Mouse (Mus musculus) macrophage (primary cell): ENCODE measurements around the gene Pnrc1. TPM values are rescaled to one million over a fixed set of nuclear protein-coding genes. Genes with fewer than 3 reads are reported as not detected.

Experiments
- H3K27ac ChIP-seq: fragments of 350-480 bp; formaldehyde crosslinking; 2 replicates; pipeline ENCODE4 v1.9.0; 2021
- H3K36me3 ChIP-seq: fragments of 350-480 bp; formaldehyde crosslinking; 2 replicates; pipeline ENCODE4 v1.9.0; 2021; ENCODE audit errors: inconsistent target
- H3K4me3 ChIP-seq: fragments of 350-480 bp; formaldehyde crosslinking; 2 replicates; pipeline ENCODE4 v1.9.0; 2021; ENCODE audit errors: inconsistent target
- H3K79me2 ChIP-seq: fragments of 350-480 bp; formaldehyde crosslinking; 2 replicates; pipeline ENCODE4 v1.9.0; 2021; ENCODE audit errors: inconsistent target
- WGBS: methylation state at CpG from one replicate; pipeline ENCODE4 v1.1.7; 2026; ENCODE audit warnings: inconsistent platforms; ENCODE audit not compliant: missing documents; 5-methylcytosine and 5-hydroxymethylcytosine counted together
- polyA plus RNA-seq: library from polyadenylated mRNA; stranded (reverse); fragments of 250-400 nt; gene quantifications from 3 replicates; pipeline ENCODE4 v1.2.4, GENCODE M21; 2018; ENCODE audit warnings: inconsistent platforms

Gene Pnrc1
- polyA plus RNA-seq, 1 experiment from 2014 or later: 182 TPM

DNA sequence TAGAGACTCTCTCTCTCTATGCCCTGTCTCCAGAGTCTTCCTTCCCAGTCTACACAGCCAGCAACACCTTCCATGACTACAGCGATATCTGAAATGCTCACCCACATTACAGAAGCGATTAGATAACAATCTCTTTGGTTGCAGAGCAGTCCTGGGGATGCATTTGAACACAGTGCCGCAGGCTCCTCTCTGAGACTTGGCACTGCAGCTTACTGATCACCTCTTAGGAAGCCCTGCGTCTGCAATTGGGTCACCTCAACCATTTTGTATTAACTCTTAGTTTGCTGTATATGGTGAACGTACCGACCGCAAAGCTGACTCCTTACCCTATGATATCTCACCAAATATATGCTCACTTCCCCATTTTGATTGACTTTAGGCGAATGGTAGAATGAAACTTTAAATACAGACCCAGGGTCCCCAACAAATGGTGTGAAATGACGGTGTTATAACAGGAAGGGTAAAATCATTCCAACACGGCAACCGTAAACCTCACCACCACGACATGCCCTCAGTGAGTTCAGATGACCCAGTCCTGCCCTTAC, 785 bp downstream of the Pnrc1 start:
- WGBS: 24% methylated on average over 12 of the region's 12 CpGs
- Histone ChIP-seq H3K36me3 (no peaks in the 10 kb centered on the region), H3K4me3 (peak overlapping the region; percentile 31), H3K79me2 (no peaks in the 10 kb centered on the region), H3K27ac (peak overlapping the region; percentile 4)

DNA sequence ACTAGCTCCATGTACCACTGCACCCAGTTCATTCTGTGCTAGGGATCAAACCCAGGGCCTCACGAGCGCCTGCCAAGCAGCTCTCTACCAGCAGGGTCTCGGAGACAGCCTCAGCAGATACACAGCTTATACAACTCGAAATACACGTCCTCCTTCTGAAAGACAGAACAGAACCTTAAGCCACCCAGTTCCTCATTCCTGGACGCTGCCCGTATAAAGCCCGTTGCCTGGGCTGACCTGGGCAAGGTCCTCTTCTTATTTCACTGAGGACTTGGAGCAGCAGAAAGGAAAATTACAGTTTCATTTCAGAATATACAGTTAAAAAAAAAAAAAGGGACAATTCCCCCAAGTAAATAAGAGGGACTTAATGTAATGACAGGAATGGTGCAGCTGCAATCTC, 4.5 kb downstream of the Pnrc1 start:
- no peak overlapping the region for H3K27ac ChIP-seq
- no peak overlapping the region for H3K4me3 ChIP-seq
- no peaks in the 10 kb centered on the region for H3K36me3 ChIP-seq
- H3K79me2 ChIP-seq: no peaks in the 10 kb centered on the region
- 28% methylated on average over 8 of the region's 8 CpGs for WGBS

DNA sequence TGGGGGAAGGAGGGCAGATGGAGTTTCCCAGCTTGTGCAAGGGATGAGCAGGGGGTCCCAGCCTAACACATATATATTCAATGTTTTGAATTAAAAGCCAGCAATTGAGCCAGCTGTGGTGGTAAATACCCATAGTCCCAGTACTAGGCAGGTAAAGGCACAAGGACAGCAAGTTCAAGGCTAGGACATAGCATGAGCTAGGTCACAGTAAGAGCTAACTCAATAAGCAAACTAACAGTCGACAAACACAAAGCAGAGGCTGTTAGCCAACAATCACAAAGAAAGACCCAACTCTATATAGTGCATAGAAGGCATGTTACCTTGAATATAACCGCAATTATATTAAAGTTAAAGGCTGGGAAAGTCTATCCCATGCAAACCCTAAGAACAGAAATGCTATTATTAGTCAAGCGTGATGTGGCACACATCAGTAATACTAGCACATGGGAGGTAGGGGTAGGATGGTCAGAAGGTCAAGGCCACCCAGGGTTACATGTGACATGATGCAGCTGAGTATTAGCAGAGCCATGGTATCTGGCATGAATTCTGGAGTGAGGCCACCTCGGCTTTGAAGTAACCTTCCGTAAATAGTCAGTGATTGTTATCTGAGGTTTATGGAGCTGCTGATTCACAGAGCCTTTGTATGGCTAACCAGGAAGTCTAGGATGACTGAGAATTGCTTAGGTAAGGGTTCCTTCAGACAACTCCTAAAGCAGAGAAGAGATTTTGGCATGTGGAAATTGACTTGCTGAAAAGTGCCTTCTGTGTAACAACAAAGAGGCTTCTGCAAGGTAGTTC, 5.7 kb downstream of the Pnrc1 start:
- Histone ChIP-seq H3K4me3 (no peak overlapping the region), H3K79me2 (no peaks in the 10 kb centered on the region), H3K27ac (no peak overlapping the region), H3K36me3 (no peaks in the 10 kb centered on the region)
- WGBS: 76% methylated on average over 5 of the region's 5 CpGs

DNA sequence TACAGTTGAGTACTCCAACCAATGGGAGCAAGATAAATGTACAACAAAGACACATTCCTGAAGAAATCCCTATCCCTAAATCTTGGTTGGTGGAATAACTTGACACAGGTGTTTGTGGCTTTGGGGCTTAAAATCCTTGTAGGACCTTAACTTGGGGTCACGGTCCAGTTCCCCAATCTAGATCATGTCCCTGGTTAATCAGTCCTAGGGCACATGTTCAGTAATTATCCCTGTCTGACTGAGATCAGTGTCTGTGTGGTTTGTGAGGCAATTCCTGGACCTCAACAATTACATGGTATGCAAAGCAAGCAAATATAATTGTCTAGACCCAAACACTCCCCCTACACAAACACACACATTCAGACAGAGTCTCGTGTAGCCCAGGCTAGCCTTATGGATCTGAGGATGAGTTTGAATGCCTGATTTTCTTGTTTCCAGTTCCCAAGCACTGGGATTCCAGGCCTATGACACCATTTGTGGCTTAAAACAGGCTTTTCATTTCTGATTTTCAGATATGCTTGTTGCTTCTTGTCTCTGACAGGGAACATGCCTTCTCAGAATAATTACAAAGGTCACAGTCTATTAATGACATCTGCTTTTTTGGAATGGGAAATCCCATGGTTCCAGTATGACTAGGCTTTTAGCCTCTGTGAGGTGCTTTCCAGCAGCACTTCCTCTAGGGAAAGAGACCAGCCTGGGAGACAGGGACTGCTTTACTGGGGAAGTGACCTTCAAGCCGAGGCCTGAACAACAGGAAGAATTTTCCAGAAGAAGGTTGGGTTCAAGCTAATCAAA, 7.9 kb downstream of the Pnrc1 start:
- Histone ChIP-seq H3K36me3 (no peaks in the 10 kb centered on the region), H3K27ac (no peak overlapping the region), H3K79me2 (no peaks in the 10 kb centered on the region), H3K4me3 (no peak overlapping the region)
- 87% methylated on average over 3 of the region's 3 CpGs for WGBS

DNA sequence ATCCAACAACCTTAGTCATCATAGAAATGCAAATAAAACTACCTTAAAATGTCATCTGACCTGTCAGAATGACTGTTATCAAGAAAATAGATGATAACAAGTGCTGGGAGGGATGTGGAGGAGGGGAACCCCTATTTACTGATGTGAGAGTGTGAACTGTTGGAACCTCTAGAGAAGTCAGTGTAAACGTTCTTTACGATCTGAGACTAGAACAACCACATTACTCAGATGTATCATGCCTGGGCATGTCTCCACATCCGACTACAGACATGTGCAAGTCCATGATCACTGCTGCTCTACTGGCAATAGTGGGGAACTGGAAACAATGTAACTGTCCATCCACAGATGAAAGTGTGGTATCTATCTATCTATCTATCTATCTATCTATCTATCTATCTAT, 16.5 kb downstream of the Pnrc1 start:
- 82% methylated on average over 3 of the region's 3 CpGs for WGBS
- no peaks in the 10 kb centered on the region for H3K79me2 ChIP-seq
- no peak overlapping the region for H3K27ac ChIP-seq
- no peaks in the 10 kb centered on the region for H3K36me3 ChIP-seq
- no peak overlapping the region for H3K4me3 ChIP-seq

DNA sequence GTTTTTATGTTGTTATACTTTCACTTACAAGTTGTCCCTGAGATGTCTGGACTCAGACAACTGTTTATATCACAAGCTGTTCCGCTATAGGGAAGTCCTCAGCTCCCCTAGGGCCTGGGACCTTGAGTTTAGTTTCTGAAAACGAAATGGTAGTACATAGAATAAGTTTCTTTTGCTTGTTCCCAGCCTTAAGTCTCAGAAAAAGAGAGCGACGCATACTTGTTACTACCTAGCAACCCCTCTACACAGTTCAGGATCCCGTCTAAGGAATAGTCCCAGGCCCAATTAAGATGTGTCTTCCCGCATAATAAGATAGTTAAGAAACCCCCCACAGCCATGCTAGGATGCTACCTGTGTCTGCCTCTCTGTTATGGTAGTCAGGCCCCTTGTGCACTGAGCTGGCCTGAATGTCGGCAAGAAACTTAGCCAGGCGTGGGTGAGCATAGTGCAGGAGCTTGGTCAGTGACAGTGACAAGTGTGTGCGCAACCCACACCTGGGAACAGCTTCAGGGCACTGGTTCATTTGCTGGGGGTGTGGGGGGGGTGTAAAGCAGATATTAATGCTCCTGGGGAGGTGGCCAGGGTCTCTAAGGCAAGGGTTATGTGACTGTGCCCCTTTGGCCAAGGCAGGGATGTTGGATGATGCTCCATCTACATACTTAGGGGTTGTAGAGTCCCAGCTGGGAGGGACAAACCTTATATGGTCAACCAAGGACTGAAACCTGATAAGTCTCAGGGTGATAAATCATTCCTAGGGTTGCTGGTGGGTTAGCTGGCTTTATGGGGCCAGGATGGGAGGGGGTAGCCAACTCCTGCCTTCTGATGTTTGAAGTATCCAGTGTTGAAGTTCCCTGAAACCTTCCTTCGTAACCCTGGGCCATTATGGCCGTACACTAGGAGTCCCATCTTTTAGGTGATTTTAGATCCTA, 19.3 kb downstream of the Pnrc1 start:
- Histone ChIP-seq H3K27ac (no peak overlapping the region), H3K79me2 (no peaks in the 10 kb centered on the region), H3K4me3 (no peak overlapping the region), H3K36me3 (no peaks in the 10 kb centered on the region)
- WGBS: 96% methylated on average over 10 of the region's 11 CpGs

DNA sequence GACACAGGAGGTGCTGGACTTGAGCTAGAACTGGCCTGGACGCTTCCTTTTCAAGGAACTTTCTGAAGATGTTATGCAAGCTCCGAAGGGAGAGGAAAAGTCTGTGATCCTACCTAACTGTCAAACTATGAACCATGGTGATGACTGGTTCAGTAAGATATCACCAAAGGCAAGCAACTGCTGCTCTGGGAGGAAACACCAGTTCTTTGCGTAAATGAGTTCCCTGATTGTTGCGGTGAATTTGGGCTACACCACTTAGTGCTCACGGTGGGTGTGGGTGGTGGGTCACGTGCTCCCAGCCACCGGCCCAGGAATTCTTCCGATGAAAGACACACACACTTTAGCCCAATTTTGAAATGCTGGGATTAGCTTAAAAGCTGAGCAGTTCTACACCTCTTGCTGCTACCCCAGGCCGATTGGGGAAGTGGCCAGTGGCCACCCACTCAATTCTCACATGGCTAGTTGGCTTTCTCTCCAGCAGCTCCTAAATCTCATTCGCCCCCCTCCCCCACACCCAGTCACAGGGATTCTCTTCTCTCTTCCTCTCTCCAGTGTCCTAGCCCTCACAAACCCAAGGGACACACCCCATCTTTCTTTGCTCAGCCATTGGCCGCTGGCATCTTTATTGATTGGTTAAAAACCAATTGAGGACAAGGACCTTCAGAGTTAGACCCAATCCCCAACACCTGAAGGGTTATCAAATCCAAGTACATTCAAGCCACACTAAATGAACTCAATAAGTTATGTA, 24.8 kb downstream of the Pnrc1 start:
- Histone ChIP-seq H3K79me2 (no peaks in the 10 kb centered on the region), H3K4me3 (no peak overlapping the region), H3K27ac (no peak overlapping the region), H3K36me3 (no peaks in the 10 kb centered on the region)
- WGBS: 56% methylated on average over 11 of the region's 11 CpGs

DNA sequence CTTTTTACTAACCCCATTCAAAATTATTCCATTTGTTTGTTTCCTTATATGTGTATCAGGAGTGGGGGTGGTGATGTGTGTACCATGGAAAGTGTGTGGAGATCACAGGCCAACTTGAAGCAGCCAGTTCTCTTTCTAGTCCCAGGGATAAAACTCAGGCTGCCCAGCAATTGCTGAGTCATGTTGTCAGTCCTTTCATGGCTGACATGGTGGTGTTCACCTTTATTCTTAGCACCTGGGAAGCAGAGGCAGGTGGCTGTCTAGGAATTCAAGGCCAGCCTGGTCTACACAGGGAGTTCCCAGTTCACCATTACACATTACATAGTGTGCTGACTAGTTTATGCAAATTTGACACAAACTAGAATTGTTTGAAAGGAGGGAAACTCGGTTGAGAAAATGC, 27.1 kb downstream of the Pnrc1 start:
- H3K36me3 ChIP-seq: no peaks in the 10 kb centered on the region
- no peak overlapping the region for H3K27ac ChIP-seq
- no peak overlapping the region for H3K4me3 ChIP-seq
- whole genome bisulfite sequencing: 100% methylated on average over 1 of the region's 1 CpGs
- no peaks in the 10 kb centered on the region for H3K79me2 ChIP-seq

DNA sequence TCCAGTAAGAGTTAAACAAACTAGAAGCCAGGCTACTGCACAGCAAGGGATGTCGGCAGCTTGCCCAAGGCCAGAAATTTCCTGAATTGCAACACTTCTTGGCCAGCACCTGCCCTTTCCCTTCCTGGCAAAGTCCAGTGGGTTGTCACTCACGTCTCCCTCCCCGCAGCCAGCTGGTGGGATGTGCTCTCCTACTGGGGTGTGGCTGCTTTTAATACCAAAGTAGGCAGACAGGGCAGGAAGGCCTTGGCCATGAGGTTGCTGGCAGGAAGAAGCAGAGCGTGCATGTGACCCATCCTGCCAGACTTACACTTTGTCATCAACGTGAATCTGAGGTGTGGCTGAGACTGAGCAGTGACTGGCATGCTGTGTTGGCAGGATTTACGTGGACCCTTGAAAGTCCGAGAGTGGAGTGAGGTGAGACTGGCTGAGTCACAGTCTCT, 28.6 kb downstream of the Pnrc1 start:
- Histone ChIP-seq H3K4me3 (no peak overlapping the region), H3K27ac (no peak overlapping the region; the same call in 1 of the 2 replicates)
- WGBS: 11% methylated on average over 7 of the region's 7 CpGs

DNA sequence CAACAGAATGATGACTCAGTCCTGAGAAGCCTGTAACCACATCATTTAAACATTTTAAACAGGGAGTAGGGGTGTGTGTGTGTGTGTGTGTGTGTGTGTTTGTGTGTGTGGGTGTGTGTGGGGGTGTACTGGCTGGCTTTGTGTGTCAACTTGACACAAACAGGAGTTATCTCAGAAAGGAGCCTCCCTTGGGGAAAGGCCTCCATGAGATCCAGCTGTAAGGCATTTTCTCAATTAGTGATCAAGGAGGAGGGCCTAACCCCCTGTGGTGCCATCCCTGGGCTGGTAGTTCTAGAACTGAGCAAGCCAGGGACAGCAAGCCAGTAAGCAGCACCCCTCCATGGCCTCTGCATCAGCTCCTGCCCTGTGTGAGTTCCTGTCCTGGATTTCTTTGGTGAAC, 29.7 kb downstream of the Pnrc1 start:
- Histone ChIP-seq H3K4me3 (no peak overlapping the region), H3K79me2 (no peaks in the 10 kb centered on the region), H3K27ac (no peak overlapping the region), H3K36me3 (no peaks in the 10 kb centered on the region)

More for the DNA sequence above, 28.6 kb downstream of the Pnrc1 start:
- Histone ChIP-seq H3K36me3 (no peaks in the 10 kb centered on the region), H3K79me2 (no peaks in the 10 kb centered on the region)

DNA sequence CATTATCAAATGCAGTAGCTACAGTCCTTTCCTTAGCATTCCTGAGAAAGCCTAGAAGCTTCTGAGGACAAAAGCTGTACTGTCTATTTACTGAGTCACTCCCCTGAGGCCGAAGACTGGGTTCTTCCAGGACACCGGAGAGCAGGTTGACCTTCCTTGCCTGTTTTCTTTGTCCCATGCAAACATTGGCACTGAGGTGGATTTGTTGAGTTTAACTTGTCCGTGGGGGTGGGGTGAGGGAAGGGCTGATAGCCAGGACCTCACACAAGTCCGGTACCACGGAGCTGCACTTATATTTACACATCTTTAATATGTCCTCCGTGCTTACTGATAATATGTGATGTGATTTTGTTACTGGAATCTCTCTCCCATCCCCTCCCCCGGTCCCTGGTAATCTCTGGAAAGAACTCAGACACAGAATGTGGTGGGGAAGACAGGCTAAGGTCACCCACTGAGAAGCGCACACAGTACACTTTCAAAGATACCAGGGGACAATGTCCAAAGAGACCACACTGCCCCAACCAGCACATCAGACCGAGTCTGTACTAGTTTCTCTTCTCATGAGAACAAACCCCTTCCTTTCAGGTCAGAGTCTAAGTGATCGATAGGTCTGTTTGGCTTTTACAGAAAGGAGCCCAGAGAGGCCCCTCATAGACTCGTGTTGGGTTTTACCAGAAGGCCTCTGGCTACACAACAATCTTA, 32.5 kb downstream of the Pnrc1 start:
- Histone ChIP-seq H3K27ac (no peak overlapping the region), H3K4me3 (no peak overlapping the region), H3K36me3 (no peaks in the 10 kb centered on the region), H3K79me2 (no peaks in the 10 kb centered on the region)
- WGBS: 94% methylated on average over 11 of the region's 11 CpGs

DNA sequence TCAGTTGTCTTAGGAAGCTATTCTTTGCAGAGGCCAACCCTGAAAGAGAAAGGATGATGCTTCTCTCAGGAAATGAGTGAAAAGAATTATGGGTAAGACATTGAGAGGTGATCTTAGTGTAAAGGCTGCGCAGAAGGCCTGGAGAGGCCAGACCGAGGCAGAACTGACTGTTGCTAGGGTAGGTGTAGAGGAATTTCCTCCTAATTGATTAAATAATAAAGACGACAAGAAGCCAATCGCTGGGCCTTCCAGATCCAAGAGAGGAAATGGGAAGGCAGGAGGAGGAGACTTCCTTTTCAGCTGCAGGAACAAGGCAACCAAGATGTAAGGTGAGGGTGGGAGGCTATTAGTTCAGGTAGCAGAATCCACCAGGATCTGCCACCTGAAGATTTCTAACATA, 35.3 kb downstream of the Pnrc1 start:
- 95% methylated on average over 4 of the region's 4 CpGs for WGBS
- Histone ChIP-seq H3K4me3 (no peak overlapping the region), H3K79me2 (no peaks in the 10 kb centered on the region), H3K36me3 (no peaks in the 10 kb centered on the region), H3K27ac (no peak overlapping the region)

DNA sequence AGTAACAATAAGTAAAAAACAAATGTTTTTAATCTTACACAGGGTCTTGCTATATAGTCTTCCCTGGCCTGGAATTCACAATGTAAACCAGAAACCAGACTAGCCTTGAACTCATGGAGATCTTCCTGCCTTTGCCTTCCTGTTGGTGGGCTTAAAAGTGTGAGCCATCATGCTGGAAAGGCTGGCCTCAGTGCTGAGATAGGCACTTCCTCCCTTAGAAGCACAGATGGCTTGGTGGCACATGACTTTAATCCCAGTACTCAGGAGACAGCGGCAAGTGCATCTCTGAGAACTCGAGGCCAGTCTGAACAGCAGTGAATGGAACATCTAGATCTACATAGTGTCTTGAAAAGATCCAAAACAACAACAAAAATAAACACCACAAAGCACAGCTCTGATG, 39.1 kb downstream of the Pnrc1 start:
- Histone ChIP-seq H3K27ac (no peak overlapping the region), H3K36me3 (peaks cover 6% of the 10 kb centered on the region; the same call in 1 of the 2 replicates)

More for the DNA sequence above, 39.1 kb downstream of the Pnrc1 start:
- Histone ChIP-seq H3K79me2 (peaks cover 15% of the 10 kb centered on the region), H3K4me3 (no peak overlapping the region)
- WGBS: 66% methylated on average over 2 of the region's 2 CpGs
